Mouse (Mus musculus) kidney, postnatal 14 days (tissue): ENCODE measurements around the gene Kalrn.

Experiments used
- DNase-seq: peaks from one replicate; pipeline ENCODE4 v3.0.0; 2022; ENCODE audit warnings: mixed read lengths

The Kalrn gene

GRCm38 (mm10) chr16:34056418-34057111, 516.8 kb downstream of the Kalrn start:
- no peak for DNase-seq

GRCm38 (mm10) chr16:34050090-34050489, 523.2 kb downstream of the Kalrn start:
- DNase-seq = no peak

- DNase-seq = no peak
Observed at GRCm38 (mm10) chr16:34049361-34049760, 524.0 kb downstream of the Kalrn start.

- no peak for DNase-seq
Observed at GRCm38 (mm10) chr16:34048232-34048631, 525.1 kb downstream of the Kalrn start.

- DNase-seq = no peak
Observed at GRCm38 (mm10) chr16:34047543-34047942, 525.8 kb downstream of the Kalrn start.

- no peak for DNase-seq
Observed at GRCm38 (mm10) chr16:34047006-34047360, 526.3 kb downstream of the Kalrn start.

GRCm38 (mm10) chr16:34046268-34047005, 526.9 kb downstream of the Kalrn start:
- no peak for DNase-seq

- DNase-seq = no peak
Observed at GRCm38 (mm10) chr16:34044539-34044938, 528.8 kb downstream of the Kalrn start.

- no peak for DNase-seq
Observed at GRCm38 (mm10) chr16:34043048-34043795, 530.1 kb downstream of the Kalrn start.

- DNase-seq = no peak
Observed at GRCm38 (mm10) chr16:34042586-34042985, 530.7 kb downstream of the Kalrn start.

- DNase-seq = no peak
Observed at GRCm38 (mm10) chr16:34040276-34040675, 533.1 kb downstream of the Kalrn start.

GRCm38 (mm10) chr16:34039736-34040135, 533.6 kb downstream of the Kalrn start:
- no peak for DNase-seq

- DNase-seq = no peak
Observed at GRCm38 (mm10) chr16:34036327-34037047, 536.8 kb downstream of the Kalrn start.

GRCm38 (mm10) chr16:34035780-34036179, 537.6 kb downstream of the Kalrn start:
- DNase-seq = no peak

- no peak for DNase-seq
Observed at GRCm38 (mm10) chr16:34034267-34034666, 539.1 kb downstream of the Kalrn start.

GRCm38 (mm10) chr16:34032011-34032645, 541.2 kb downstream of the Kalrn start:
- no peak for DNase-seq

- no peak for DNase-seq
Observed at GRCm38 (mm10) chr16:34031565-34031964, 541.8 kb downstream of the Kalrn start.

- peak; percentile 13 for DNase-seq
Observed at GRCm38 (mm10) chr16:34030379-34030778, 543.0 kb downstream of the Kalrn start.

- peak; percentile 80 for DNase-seq
Observed at GRCm38 (mm10) chr16:34029790-34030189, 543.5 kb downstream of the Kalrn start.

GRCm38 (mm10) chr16:34017241-34017640, 556.1 kb downstream of the Kalrn start:
- DNase-seq = no peak

GRCm38 (mm10) chr16:34011991-34012845, 561.1 kb downstream of the Kalrn start:
- no peak for DNase-seq

- no peak for DNase-seq
Observed at GRCm38 (mm10) chr16:34009567-34009966, 563.8 kb downstream of the Kalrn start.
